Mouse (Mus musculus) lung, postnatal 25 days (tissue): ENCODE data around the gene Gan.

Source experiments
- DNase-seq: peaks from one replicate; pipeline ENCODE4 v3.0.0; 2022; ENCODE audit warnings: low spot score

The Gan gene

GRCm38 (mm10) chr8:117158135-117158761 lies at the start of gene Gan:
Gene Gan (plus strand): TSS chr8:117158135.
- peak; percentile 34 for DNase-seq

GRCm38 (mm10) chr8:117109018-117109711 lies 48.8 kb upstream of the Gan start:
- DNase-seq, result no peak

GRCm38 (mm10) chr8:117109801-117110390 lies 48.0 kb upstream of the Gan start:
- DNase-seq, result peak; percentile 81

- DNase-seq, result peak; percentile 81
Observed at GRCm38 (mm10) chr8:117111641-117112040, 46.3 kb upstream of the Gan start.

GRCm38 (mm10) chr8:117112261-117112660 lies 45.7 kb upstream of the Gan start:
- DNase-seq, result peak; percentile 55

- peak; percentile 23 for DNase-seq
Observed at GRCm38 (mm10) chr8:117115094-117115493, 42.8 kb upstream of the Gan start.

GRCm38 (mm10) chr8:117115676-117116446 lies 42.1 kb upstream of the Gan start:
- peak; percentile 74 for DNase-seq

- DNase-seq, result no peak
Observed at GRCm38 (mm10) chr8:117116534-117116933, 41.4 kb upstream of the Gan start.

GRCm38 (mm10) chr8:117118409-117118808 lies 39.5 kb upstream of the Gan start:
- no peak for DNase-seq

- DNase-seq, result peak; percentile 56
Observed at GRCm38 (mm10) chr8:117121277-117121676, 36.7 kb upstream of the Gan start.

- DNase-seq, result peak; percentile 29
Observed at GRCm38 (mm10) chr8:117123850-117124633, 33.9 kb upstream of the Gan start.

GRCm38 (mm10) chr8:117125854-117126253 lies 32.1 kb upstream of the Gan start:
- no peak for DNase-seq

- DNase-seq, result no peak
Observed at GRCm38 (mm10) chr8:117126411-117126810, 31.5 kb upstream of the Gan start.

- no peak for DNase-seq
Observed at GRCm38 (mm10) chr8:117127063-117127462, 30.9 kb upstream of the Gan start.

GRCm38 (mm10) chr8:117133702-117134101 lies 24.2 kb upstream of the Gan start:
- no peak for DNase-seq

GRCm38 (mm10) chr8:117136351-117136750 lies 21.6 kb upstream of the Gan start:
- no peak for DNase-seq

- DNase-seq, result no peak
Observed at GRCm38 (mm10) chr8:117136763-117137162, 21.2 kb upstream of the Gan start.

GRCm38 (mm10) chr8:117137357-117137756 lies 20.6 kb upstream of the Gan start:
- no peak for DNase-seq

GRCm38 (mm10) chr8:117148520-117148919 lies 9.4 kb upstream of the Gan start:
- DNase-seq, result no peak

GRCm38 (mm10) chr8:117156149-117156548 lies 1.8 kb upstream of the Gan start:
- peak; percentile 48 for DNase-seq

- DNase-seq, result no peak
Observed at GRCm38 (mm10) chr8:117156866-117157768, 818 bp upstream of the Gan start.
